Mouse (Mus musculus) cerebellum, adult 9-11 months (tissue): Measurements from ENCODE around the gene Frmd8.
"Not testable (repeated sequence)": the region's sequence is repeated elsewhere in the genome, so short reads cannot be mapped to it uniquely, and the experiment has no call there.

ENCODE experiments used
- DNase-seq: peaks from one replicate; pipeline ENCODE4 v3.0.0; 2022

Frmd8 gene

DNA sequence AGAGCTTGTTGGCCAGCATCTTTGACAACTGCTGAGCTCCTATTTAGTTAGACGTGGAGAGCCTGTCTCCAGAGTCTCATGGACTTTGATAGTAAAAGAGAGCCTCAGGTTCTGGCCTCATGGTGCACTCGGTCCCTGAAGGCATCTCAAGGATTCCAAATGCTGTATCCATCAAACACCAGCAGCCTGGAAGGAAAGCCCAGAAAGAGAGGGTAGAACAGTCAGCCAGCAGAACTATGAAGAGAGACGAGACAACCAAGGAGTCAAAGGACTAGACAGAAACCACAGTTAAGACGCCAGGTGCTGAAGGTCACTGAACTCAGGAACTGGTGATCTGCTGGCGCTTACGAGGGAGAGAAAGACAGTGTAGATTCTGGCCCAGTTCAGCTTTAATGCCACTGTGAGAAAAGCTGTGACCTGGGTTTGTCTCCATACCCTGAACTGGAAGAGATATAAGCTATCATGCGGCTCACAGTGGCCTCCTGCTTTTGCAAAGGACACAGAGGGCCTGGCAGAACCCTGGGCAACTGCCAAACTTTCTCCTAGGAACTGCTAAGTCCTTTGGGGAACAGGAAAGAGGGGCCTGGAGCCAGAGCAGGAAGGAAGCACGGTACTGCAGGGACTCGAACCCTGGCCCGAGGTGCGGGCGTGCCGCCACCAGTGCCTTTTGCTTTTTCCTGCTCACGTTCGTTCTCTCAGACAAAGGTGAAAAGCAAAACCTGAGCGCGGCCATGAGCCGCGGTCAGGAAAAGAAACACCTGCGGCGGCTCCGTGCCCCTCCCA is 50.8 kb downstream of the Frmd8 start:
- peak; percentile 67 for DNase-seq

DNA sequence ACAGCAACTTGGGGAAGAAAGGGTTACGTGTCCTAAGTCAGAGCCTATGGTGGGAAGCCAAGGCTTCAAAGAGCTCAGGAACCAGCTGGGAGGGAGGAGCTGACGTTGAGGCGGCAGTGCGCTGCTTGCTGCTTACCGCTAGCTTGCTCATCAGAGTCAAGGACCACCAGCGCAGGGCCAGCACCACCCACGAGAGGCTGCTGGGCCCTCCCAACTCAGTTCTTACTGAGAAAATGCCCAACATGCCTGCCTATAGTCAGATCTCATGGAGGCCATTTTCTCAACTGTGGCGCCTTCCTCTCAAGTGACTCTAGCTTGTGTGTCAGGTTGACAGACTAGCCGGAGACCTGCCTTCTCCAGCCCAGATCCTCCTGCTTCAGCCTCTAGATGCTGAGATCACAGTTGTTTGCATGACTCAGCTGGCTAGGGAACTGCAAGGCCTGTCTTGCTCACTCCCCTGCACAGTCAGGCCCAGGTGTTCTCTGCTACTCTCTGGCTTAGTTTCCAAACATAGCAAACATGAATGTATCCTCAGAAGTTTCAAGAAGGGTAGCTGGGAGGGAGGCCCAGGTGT is 51.7 kb downstream of the Frmd8 start:
- DNase-seq, result no peak

DNA sequence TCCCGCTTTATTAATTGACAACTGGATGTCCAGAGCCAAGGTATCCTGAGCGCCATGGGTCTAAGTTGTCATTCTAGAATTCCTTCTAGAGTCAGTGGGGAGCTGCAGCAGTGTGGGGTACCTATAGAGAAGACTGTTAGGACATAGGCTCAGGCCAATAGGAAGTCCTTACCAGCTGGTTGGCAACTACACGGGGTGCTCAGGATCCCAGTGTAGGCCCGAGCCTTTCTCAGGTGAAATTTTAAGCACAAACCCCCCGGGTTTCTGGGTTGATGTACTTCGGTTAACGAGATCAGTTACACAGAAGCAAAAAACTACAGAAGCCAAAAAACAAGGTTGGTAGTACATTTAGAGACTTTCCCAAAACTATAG is 52.3 kb downstream of the Frmd8 start:
- DNase-seq, result no peak

DNA sequence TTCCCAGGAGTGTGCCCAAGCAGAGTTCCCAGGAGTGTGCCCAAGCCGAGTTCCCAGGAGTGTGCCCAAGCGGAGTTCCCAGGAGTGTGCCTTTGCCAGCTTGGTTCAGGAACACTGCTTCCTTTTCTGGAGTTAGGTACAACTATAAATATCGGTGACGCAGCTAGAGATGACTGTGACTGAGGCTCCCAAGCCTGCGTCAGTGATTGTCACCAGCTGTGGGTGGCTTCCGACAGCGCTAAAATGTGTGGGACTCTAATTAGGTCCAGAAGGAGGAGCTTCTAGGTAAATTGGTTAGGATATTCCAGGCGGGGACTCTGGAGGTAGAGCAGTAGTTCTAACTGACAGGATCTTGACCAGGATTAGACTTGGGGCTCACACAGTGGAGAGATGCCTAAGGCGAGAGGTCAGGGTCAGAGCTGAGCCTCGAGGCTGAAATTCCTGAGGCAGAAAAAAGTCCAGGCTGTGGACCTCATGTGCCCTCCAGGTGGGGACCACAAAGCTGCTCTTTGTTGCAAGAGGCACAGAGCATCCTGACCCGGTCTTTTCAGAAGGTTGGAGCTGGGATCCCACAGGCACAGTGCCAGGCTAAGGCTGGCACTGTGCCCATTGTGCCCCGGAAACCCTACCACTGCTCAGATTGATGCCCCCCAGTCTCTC is 52.8 kb downstream of the Frmd8 start:
- DNase-seq, result peak; percentile 55

DNA sequence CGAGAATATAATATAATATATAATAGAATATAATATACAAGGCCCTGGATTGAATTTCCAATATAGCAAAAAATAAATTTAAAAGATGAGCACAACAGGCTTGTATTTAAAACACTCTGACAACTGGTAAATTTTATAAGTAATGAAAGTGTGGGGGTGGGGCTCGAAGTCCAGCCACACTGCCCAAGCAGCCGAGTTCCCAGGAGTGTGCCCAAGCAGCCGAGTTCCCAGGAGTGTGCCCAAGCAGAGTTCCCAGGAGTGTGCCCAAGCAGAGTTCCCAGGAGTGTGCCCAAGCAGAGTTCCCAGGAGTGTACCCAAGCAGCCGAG is 53.3 kb downstream of the Frmd8 start:
- DNase-seq, result no peak

DNA sequence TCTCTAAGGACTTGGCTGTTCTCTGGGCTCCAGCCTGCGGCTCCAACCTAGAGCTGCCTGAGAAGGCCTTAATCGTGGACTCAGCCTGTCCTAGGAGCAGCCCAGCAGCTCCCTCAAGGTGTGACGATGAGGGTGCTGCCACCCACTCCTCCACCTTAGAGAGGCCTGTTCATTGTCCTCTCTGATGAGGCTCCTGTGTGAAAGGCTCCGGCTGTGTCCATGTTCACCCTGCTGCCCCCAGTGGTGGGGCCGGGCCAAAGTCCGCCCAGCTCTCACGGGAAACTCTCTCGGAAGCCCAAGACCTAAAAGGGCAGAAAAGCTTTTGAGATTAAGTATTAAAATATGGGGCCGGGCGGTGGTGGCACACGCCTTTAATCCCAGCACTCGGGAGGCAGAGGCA is 55.5 kb downstream of the Frmd8 start:
- peak; percentile 53 for DNase-seq

DNA sequence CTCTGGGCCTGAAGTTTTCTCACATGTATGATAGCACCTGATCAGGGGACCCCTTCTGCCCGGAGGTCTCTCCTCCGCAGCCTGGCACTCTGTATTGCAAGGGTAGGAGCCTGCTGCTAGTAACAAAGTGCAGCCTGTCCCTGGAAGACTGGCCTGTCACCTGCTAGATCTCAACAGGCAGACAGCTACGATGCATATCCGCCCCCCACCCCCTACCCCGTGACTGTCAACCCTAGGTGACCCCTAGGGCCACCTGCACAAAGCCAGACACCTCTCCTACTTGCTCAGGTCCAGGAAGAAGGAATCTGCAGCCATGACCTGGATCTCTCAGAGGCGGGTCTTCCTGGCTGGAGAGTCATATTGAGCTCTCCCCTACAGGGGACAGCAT is 56.5 kb downstream of the Frmd8 start:
- DNase-seq, result peak; percentile 60

DNA sequence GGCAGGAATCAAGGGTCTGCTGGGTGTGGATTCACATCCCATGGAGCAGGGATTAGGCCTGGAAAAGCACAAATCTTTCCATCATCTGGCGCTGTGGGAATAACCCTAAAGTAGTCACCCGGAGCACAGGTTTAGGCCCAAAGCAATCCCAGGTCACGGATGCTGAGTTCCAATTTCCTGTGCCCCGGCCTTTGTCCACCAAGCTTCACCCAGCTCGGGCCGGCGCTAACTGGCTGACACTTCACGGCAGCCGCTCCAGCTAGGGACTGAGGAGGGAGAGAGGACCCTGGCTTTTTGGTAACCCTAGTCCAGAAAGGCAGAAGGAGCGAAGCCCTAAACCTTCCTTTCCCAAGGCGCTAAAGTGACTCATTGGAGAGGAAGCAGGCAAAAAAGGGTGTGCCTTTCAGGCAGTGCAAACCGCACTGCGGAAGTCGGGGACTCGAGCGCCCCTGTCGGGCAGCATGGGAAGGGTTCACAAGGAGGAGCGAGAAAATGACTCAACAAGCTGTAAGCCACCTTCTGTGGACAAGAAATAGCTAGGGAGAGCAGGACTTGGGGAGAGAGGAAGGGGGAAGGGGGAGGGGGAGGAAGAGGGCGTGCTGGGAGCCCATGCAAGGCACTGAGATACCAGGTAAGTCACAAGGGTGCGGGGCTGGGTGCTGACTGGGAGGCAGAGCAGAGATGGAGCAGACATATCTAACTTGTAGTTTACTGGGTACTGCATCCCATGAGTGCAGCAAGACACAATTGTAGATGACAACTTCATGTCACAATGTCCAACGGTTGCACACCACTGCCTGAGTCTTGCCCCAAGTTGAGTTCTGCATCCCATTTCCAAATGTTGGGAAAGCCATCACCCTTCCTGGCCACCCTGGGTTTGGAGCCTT is 57.1 kb downstream of the Frmd8 start:
- peak; percentile 90 for DNase-seq

DNA sequence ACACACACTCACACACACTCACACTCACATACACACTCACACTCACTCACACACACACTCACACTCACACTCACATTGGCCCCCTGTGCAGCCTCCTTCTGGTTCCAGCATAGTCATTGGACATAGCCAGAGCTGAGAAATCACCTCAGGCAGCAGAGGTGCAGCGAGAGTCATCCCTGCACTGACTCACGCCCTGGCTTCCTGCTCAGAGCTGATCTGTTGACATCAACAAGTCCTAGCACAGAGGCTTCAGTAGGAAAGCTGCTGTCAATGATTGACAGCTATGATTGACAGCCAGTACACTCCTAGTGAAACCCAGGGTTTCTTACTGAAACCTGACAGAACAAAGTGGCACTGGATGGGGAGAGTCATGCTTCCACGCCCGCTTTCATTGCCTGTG is 59.1 kb downstream of the Frmd8 start:
- no peak for DNase-seq

DNA sequence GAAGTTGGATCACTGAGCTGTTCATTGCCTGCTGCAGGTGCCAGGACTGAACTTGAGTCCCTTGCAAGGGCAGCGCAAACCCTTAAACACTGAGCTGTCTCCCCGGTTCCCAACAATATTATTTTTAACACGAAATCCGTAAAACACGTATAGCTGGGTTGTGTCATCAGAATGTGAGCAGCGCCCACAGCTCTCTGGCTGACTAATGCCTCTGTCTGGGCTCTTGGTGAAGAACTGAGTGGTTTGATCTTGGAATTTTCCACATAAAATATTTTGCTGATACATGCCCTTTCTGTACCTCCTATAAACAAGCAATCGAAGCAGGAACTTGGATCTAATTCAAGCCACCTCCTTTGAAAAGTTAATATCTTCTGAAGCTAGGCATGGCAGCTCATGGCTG is 60.1 kb downstream of the Frmd8 start:
- DNase-seq, result no peak

DNA sequence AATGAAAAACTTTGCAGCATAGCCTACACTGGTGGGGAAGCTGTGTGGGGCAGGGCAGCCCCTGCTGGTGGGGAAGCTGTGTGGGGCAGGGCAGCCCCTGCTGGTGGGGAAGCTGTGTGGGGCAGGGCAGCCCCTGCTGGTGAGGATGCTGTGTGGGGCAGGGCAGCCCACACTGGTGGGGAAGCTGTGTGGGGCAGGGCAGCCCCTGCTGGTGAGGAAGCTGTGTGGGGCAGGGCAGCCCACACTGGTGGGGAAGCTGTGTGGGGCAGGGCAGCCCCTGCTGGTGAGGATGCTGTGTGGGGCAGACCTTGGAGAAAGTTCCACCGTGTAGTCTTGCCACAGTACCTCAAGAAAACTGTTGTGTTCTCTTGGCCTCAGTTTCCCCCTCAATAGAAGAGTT is 61.0 kb downstream of the Frmd8 start:
- DNase-seq, result not testable (repeated sequence)

DNA sequence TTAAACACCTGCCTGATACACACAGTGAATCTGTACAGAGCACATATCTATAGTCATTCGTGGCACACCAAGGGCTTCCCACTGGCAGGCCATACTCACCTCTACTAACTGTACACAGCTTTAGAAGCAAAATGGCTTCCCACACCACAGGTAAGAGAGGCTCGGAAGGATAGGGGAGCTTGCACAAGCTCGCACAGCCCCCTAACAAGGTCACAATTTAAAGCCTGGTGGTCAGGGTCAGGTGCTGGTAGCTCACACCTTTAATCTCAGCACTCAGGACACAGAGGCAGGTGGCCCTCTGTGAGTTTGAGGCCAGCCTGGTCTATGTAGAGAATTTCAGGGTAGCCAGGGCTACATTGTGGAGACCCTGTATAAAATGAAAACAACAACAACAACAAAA is 61.5 kb downstream of the Frmd8 start:
- no peak for DNase-seq

DNA sequence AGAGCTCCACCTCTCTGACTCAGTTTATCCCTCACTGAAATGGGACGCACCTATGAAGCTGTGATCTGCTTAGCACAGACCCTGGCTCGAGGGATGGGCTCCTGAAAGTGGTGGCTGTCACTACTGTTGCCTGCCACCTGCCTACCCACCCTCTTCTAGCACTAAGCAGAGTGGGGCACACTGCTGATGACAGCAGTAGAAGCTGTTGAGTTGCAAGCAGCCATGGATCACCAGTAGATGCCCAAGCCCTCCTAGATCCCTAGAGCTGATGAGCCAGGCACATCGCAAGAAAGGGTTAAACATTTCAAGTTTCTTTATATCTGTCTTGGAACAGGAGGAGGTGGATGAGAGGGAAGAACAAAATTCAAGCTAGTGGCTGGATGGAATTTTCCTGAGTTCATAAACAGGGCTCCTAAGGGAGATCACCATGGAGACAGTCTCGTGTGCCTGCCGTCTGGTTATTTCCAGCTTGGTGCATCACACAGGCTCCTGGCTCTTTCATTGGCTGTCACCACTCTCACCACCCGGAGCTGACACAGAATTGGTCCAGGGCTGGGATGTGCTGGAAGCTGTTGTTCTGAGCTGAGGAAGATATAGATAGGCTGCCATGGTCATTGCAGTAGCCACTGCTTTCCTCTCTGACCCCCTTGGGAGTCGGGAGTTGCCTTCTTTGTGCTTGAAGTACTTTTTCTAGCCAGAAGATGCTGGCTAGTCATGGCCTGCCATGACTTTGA is 63.1 kb downstream of the Frmd8 start:
- DNase-seq, result peak; percentile 95

DNA sequence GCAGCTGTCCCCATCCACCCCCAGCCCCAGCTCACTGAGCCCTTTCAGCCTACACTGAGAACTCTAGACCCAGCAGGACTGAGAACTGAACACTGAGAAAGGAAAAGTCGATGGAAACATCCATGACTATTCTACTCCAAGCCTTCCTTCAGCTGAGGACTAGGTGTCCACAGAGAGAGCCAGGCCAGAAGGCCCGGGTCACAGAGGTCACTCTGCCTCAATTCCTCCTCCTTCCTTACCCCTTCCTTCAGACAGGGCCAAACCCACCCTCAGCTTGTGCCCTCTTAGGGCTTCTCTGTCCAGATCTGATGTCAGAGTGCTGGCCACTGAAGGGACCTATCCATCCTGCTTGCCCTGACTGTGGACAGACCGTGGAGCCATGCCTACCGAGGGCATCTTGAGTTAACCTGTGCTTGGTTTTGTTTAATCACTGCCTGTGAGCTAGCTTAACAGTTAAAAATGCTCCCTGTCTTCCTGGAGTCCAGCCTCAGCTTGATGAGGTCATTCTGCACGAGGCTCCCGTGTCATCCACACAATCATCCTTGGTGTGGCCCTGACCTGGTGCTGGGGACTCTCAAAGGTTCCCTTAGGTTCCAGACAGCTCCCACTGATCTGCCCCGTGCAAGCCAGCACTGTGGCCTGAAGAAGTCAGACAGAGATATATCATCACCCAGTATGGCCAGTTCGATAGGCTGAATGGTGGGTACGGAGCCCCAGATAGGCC is 64.1 kb downstream of the Frmd8 start:
- DNase-seq, result no peak

DNA sequence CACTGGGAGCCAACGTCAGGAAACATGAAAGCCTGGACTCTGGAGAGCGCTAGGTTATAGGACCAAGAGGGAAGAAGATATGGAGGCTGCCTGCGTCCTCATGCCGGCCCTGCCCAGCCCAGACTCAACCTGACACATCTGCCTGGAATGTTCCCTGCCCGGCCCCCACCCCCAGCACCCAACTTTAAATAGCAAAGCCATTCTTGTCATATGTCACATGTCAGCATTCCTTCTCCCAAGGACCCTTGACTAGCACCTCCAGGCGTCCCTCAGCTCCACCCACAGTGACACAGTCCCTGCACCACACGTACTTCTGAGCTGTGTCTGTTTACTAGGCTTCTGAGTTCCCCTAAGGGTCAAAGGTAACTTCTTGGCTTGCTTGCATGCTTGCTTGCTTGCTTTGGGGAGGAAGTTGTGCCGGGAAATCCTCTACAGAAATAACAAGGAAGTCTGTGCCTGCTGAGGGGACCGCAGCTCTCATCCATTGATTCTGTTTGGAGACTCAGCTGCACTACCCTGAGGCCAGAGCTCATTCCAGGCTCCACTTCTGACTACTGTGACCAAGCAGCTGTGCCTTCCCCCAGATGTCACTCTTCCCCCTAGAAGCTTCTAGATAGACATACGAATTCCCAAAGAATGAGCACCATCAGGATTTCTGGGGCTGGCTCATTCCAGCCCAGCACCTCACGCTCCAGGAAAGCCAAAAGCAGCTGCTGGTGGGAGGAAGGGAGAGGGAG is 64.8 kb downstream of the Frmd8 start:
- no peak for DNase-seq

DNA sequence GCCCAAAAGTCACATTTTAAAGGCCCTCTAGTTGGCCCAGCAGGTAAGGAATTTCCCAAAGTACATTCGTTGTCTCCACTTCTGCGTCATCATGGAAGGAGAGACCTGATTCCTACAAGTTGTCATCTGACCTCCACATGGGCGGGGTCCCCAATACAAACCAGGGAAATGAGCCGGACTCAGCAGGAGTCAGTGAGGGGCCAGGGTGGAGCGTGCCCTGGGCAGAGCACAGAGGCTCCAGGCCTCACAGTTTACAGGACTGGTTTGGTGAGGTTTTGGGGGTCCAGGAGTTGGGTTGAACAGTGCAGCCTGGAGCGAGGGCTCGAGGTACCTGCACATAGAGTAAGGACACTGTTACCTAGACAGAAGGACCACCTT is 65.4 kb downstream of the Frmd8 start:
- no peak for DNase-seq

DNA sequence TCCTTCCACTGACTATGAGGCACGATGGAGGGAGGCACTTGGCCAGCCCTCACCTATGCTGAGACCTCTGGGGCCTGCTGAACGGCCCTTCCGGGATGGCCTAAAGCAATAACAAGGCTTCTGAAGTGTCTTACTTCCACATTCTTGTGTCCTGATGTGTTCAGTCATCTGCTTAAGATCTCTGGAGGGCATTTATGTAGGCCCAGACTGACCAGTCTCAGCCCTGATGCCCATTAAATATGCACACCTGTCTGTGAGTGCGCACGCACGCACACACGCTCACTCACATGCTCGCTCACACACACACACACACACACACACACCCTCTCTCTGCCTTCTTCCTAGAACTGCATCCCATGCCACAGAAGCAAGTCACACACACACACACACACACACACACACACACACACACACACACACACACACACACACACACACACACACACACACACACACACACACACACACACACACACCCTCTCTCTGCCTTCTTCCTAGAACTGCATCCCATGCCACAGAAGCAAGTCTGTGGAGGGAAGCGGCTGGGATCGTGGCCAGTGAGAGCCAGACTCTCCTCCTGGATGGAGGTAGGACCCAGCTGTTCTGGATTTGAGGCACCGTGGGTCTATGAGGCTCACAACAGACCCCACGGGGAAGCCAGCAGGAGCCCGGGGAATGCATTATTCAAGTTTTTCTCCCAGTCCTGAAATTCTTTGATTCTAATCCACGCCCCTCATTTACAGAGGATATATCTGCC is 65.9 kb downstream of the Frmd8 start:
- DNase-seq, result no peak

DNA sequence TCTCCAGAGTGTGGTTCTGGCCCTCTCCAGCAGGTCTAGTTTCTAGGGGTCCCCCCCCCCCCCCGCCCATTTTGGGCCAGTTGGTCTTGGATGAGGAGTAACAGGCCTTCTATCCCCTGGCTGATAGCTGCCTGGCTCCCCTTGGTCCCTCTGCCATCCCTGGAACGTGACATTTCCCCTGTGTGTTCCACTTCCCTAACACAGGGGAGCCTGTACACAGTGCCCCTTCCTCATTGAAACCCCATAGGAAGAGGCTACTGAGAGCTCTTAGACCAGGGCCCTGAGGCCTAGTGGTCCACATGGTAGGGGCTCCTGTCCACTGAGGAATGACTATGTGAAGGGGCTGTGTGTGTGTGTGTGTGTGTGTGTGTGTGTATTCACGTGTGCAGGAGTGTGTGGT is 67.3 kb downstream of the Frmd8 start:
- DNase-seq, result no peak

DNA sequence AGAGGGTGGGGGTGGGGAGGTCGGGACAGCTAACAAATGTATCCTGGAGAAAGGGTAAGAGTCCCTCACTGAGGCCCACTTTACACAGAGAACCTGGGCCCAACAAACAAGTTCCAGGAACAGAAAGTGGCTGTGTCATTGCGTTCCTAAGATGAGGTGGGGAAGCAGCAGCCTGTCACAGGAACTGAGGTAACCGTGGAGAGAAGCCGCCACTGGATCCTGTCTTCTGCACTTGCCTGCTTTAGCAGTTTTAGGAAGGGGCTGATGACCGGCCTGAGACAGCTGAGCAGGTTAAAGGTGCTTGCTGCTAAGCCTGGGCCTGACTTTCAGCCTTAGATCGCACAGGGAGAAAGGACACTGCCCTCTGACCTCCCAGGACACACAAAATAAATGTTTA is 68.3 kb downstream of the Frmd8 start:
- no peak for DNase-seq

DNA sequence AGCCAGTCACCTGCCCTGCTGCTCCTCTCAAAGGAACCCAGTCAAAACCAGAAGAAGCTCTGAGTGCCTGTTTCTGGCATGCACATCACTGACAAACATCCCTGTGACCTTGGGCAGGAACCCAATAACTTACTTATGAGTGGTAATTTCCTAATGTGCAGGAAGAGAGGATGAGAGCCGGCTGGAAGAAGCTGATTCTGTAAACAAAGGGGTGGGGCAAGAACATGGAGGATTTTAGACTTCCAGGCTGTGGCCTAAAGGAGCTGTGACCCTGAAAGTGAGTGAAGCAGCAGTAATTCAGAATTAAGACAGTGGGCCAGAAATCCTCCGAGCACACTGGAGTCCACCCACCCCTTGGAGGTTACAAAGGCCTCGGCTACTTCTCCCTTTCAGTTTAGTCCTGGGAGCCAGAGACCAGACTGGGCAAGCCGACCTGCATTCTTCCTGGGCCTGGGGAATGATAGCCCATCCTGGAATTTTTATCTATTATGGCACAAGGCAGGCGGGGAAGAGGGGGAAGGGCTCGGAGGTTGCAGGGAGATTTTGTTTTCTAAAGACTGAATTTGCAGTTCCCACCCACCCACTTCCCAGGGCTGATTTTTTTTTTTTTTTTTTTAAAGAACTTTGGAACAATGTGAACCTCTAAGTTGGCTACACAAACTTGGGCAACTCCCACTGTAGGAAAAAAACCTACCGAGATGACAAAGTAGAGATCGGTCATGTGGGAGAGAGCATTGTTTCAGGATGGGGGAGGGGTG is 68.8 kb downstream of the Frmd8 start:
- no peak for DNase-seq
